Mouse (Mus musculus): Measurements from ENCODE around the gene Lrrc23. TPM values are rescaled to one million over a fixed set of nuclear protein-coding genes. Genes with fewer than 3 reads are reported as not detected.
A peak's percentile ranks its signal among the peaks of the same experiment; 100 is the strongest.

Lrrc23 gene
- polyA plus RNA-seq, 1 experiment from 2014 or later = 5.3 TPM

DNA sequence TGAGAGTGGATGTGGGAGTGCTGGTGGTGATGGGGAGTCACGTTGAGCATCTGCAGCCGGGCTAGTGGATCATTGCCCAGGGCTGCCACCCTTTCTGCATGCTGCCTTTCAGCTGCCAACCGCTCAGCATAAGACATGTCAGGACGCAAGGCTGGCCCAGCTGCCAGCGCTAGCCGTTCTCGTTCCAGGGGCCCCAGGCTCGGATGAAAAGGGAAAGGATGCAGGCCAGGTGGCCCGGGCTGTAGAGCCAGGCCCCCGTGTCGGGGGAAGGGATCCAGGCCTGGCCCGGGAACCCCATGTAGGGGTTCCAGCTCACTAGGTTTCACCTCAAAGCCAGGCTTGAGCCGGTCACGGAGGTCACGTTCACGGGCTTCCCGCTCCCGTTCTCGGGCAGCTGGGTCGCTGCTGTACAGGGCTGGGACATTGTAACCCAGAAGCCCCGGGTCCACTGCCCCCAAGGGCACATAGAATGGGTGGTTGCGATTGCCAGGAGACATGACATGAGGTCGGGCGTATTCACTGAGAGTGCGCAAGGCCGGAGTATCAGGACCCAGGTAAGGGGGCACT lies 34.7 kb downstream of the Lrrc23 start:
- Histone ChIP-seq H3K27ac (peak overlapping the region; percentile 97), H3K36me3 (replicated peaks) (peaks cover 64% of the 10 kb centered on the region), H3K9me3 (no peaks in the 10 kb centered on the region), H3K4me3 (peak overlapping the region; percentile 71), H3K4me1 (peaks cover 58% of the 10 kb centered on the region), H3K27me3 (ENCODE audit: poor library complexity, severe bottlenecking) (0 out of 2 replicates have a peak, but pooled peaks cover 3% of the 10 kb centered on the region)
- DNase-seq (ENCODE audit: extremely low spot score, low spot score) = no peak
- 75% methylated on average over 26 of the region's 26 CpGs for WGBS

- 94% methylated on average over 8 of the region's 8 CpGs for WGBS
- Histone ChIP-seq H3K36me3 (replicated peaks) (peaks cover 60% of the 10 kb centered on the region), H3K9me3 (no peaks in the 10 kb centered on the region), H3K27me3 (ENCODE audit: poor library complexity, severe bottlenecking) (0 out of 2 replicates have a peak, but pooled peaks cover 3% of the 10 kb centered on the region), H3K27ac (no peak overlapping the region), H3K4me1 (peaks cover 70% of the 10 kb centered on the region), H3K4me3 (no peak overlapping the region)
- no peak for DNase-seq (ENCODE audit: extremely low spot score, low spot score)
Observed at GRCm38 (mm10) chr6:124743647-124744046, 35.9 kb downstream of the Lrrc23 start.

DNA sequence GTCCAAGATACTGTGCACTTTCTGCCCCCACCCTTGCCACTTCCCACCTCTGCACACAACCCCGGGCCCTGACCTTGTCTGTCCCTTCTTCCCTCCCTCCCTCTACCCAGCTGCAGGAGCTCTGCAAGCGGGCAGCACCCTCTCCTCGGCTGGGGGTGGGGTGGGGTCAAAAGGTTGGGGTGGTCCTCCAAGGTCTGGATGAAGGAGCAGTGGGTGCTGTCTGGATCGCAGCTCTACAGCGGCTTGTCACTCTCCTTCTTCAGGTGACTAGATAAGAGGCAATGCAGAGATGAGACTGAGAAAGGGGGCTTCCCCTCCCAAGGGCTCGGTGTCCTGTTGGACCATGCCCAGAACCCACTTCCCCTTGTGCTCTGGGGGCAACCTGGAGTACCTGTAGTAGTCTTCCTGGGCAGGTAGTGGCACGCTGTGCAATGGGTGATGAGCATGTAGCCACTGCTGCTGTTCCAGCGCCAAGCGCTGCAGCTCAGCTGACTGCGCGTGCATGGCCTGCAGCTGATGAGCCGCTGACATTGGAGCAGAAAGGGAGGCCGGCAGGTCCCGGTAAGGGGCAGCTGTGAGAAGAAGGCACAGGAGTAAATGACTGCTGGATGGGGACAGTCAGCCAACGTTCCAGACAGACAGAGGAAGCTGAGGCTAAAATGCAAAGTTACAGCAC lies 36.5 kb downstream of the Lrrc23 start:
- DNase-seq (ENCODE audit: extremely low spot score, low spot score) = no peak
- peaks cover 76% of the 10 kb centered on the region for H3K4me1 ChIP-seq
- H3K4me3 ChIP-seq = peak overlapping the region; percentile 3; the same call in 1 of the 2 replicates
- peak overlapping the region; percentile 31; the same call in 1 of the 2 replicates for H3K27ac ChIP-seq
- peaks cover 59% of the 10 kb centered on the region for H3K36me3 ChIP-seq (replicated peaks)
- WGBS = 93% methylated on average over 15 of the region's 15 CpGs
- H3K9me3 ChIP-seq = no peaks in the 10 kb centered on the region
- 0 out of 2 replicates have a peak, but pooled peaks cover 3% of the 10 kb centered on the region for H3K27me3 ChIP-seq (ENCODE audit: poor library complexity, severe bottlenecking)

- H3K9me3 ChIP-seq = no peaks in the 10 kb centered on the region
- 64% methylated on average over 3 of the region's 3 CpGs for WGBS
- H3K27ac ChIP-seq = peak overlapping the region; percentile 99
- H3K4me3 ChIP-seq = peak overlapping the region; percentile 74
- no peak for DNase-seq (ENCODE audit: extremely low spot score, low spot score)
- peaks cover 48% of the 10 kb centered on the region for H3K36me3 ChIP-seq (replicated peaks)
- H3K27me3 ChIP-seq (ENCODE audit: poor library complexity, severe bottlenecking) = no peaks in the 10 kb centered on the region
- peaks cover 79% of the 10 kb centered on the region for H3K4me1 ChIP-seq
Observed at GRCm38 (mm10) chr6:124741842-124742241, 37.7 kb downstream of the Lrrc23 start.

- Histone ChIP-seq H3K4me1 (peaks cover 72% of the 10 kb centered on the region), H3K9me3 (no peaks in the 10 kb centered on the region)
- WGBS = under 1% methylated on average over 41 of the region's 41 CpGs
Observed at GRCm38 (mm10) chr6:124740888-124741761, 38.4 kb downstream of the Lrrc23 start, which contains the start of gene Grcc10. Grcc10 (minus strand) TSS chr6:124741374.

GRCm38 (mm10) chr6:124740211-124740887 lies 39.2 kb downstream of the Lrrc23 start:
- H3K27ac ChIP-seq = peak overlapping the region; percentile 99
- H3K9me3 ChIP-seq = no peaks in the 10 kb centered on the region
- no peak for DNase-seq (ENCODE audit: extremely low spot score, low spot score)
- WGBS = under 1% methylated on average over 29 of the region's 29 CpGs
- peaks cover 64% of the 10 kb centered on the region for H3K4me1 ChIP-seq
- peaks cover 42% of the 10 kb centered on the region for H3K36me3 ChIP-seq (replicated peaks)
- H3K4me3 ChIP-seq = peak overlapping the region; percentile 74
- no peaks in the 10 kb centered on the region for H3K27me3 ChIP-seq (ENCODE audit: poor library complexity, severe bottlenecking)

More at GRCm38 (mm10) chr6:124740888-124741761, 38.4 kb downstream of the Lrrc23 start, which contains the start of gene Grcc10:
- Histone ChIP-seq H3K4me3 (peak within 1 kb of the TSS; percentile 74), H3K36me3 (replicated peaks) (peaks cover 42% of the 10 kb centered on the region), H3K27ac (peak within 1 kb of the TSS; percentile 99), H3K27me3 (ENCODE audit: poor library complexity, severe bottlenecking) (no peaks in the 10 kb centered on the region)
- DNase-seq (ENCODE audit: extremely low spot score, low spot score) = peak; percentile 95

DNA sequence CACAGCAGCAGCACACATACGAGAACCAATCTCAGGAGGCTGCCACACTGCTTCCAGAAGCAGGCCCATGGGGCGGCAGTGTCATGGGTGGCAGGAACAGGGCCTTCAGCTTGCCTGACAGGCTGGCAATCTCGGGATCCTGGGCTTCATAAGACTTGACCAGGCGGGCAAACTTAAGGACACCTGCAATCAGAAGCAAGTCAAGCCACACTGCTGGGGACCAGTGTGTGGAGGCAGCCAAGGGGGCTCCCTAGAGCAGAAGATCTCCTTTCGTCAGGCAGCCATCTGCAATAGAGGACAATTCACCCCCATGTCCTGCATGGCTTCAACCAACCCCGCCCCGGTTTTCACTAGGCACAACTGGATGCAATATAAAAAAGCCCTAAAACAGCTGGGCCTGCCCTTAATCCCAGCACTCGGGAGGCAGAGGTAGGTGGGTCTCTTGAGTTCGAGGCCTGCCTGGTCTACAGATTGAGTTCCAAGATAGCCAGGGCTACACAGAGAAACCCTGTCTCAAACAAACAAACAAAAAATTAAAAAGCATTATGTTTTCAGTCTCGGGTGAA lies 40.2 kb downstream of the Lrrc23 start:
- Histone ChIP-seq H3K4me1 (peaks cover 56% of the 10 kb centered on the region), H3K9me3 (no peaks in the 10 kb centered on the region), H3K4me3 (peak overlapping the region; percentile 74; the same call in 1 of the 2 replicates), H3K36me3 (replicated peaks) (peaks cover 33% of the 10 kb centered on the region), H3K27me3 (ENCODE audit: poor library complexity, severe bottlenecking) (no peaks in the 10 kb centered on the region), H3K27ac (peak overlapping the region; percentile 99; the same call in 1 of the 2 replicates)
- 88% methylated on average over 10 of the region's 10 CpGs for WGBS
- DNase-seq (ENCODE audit: extremely low spot score, low spot score) = no peak

GRCm38 (mm10) chr6:124738511-124739023 lies 41.0 kb downstream of the Lrrc23 start, which contains the start of gene Ptpn6:
Ptpn6 (minus strand) TSS chr6:124738714.
- peak within 1 kb of the TSS; percentile 16 for H3K4me3 ChIP-seq
- H3K27ac ChIP-seq = peak within 1 kb of the TSS; percentile 44; the same call in 1 of the 2 replicates
- DNase-seq (ENCODE audit: extremely low spot score, low spot score) = no peak
- no peaks in the 10 kb centered on the region for H3K9me3 ChIP-seq
- peaks cover 56% of the 10 kb centered on the region for H3K4me1 ChIP-seq
- peaks cover 25% of the 10 kb centered on the region for H3K36me3 ChIP-seq (replicated peaks)
- H3K27me3 ChIP-seq (ENCODE audit: poor library complexity, severe bottlenecking) = no peaks in the 10 kb centered on the region
- 28% methylated on average over 15 of the region's 15 CpGs for WGBS

GRCm38 (mm10) chr6:124737040-124737439 lies 42.5 kb downstream of the Lrrc23 start:
- 92% methylated on average over 11 of the region's 11 CpGs for WGBS
- DNase-seq (ENCODE audit: extremely low spot score, low spot score) = no peak
- H3K4me3 ChIP-seq = no peak overlapping the region
- H3K9me3 ChIP-seq = no peaks in the 10 kb centered on the region
- peaks cover 54% of the 10 kb centered on the region for H3K4me1 ChIP-seq
- H3K27ac ChIP-seq = no peak overlapping the region
- H3K27me3 ChIP-seq (ENCODE audit: poor library complexity, severe bottlenecking) = no peaks in the 10 kb centered on the region
- H3K36me3 ChIP-seq (replicated peaks) = peaks cover 14% of the 10 kb centered on the region; the same call in 1 of the 2 replicates

GRCm38 (mm10) chr6:124734417-124734816 lies 45.1 kb downstream of the Lrrc23 start:
- H3K36me3 ChIP-seq (replicated peaks) = peaks cover 14% of the 10 kb centered on the region; the same call in 1 of the 2 replicates
- H3K9me3 ChIP-seq = no peaks in the 10 kb centered on the region
- no peaks in the 10 kb centered on the region for H3K27me3 ChIP-seq (ENCODE audit: poor library complexity, severe bottlenecking)
- H3K4me1 ChIP-seq = peaks cover 33% of the 10 kb centered on the region
- H3K27ac ChIP-seq = no peak overlapping the region
- DNase-seq (ENCODE audit: extremely low spot score, low spot score) = no peak
- H3K4me3 ChIP-seq = no peak overlapping the region
- WGBS = 92% methylated on average over 3 of the region's 3 CpGs

GRCm38 (mm10) chr6:124732476-124733370 lies 46.8 kb downstream of the Lrrc23 start:
- peaks cover 20% of the 10 kb centered on the region for H3K4me1 ChIP-seq
- peak overlapping the region; percentile 45 for H3K27ac ChIP-seq
- H3K9me3 ChIP-seq = no peaks in the 10 kb centered on the region
- H3K27me3 ChIP-seq (ENCODE audit: poor library complexity, severe bottlenecking) = no peaks in the 10 kb centered on the region
- no peak for DNase-seq (ENCODE audit: extremely low spot score, low spot score)
- H3K4me3 ChIP-seq = no peak overlapping the region
- 51% methylated on average over 19 of the region's 19 CpGs for WGBS
- no peaks in the 10 kb centered on the region for H3K36me3 ChIP-seq (replicated peaks)
